Comparison of ENCODE assay signal across 18 mouse cellular contexts in genomic region chr11:26140024-26140423, GRCm38 (mm10).
"Had no signal": no experiment of that assay in that cellular context is flagged by ENCODE, and none has a peak within 500 bp of the region (broad histone marks: within the 10 kb centered on the region; RNA-seq: fewer than 3 reads in every experiment).

No protein-coding gene starts in this region.

- DNase-seq: kidney, adult 18-20 months; kidney, adult 9 months; kidney, postnatal 14 days; kidney, postnatal 4 days; lung, adult 2 months; lung, postnatal 4 days; retina, postnatal 1 day; right cerebral cortex, postnatal 25 days; thymus, adult 18-20 months; thymus, postnatal 36 days had no signal

- H3K4me1 ChIP-seq: liver, embryonic 12.5 days; liver, embryonic 15.5 days; midbrain, embryonic 15.5 days; neural tube, embryonic 13.5 days had no signal

- H3K36me3 ChIP-seq: liver, embryonic 12.5 days; liver, embryonic 15.5 days; midbrain, embryonic 15.5 days; neural tube, embryonic 13.5 days had no signal

- H3K9me3 ChIP-seq: liver, embryonic 12.5 days; liver, embryonic 15.5 days; midbrain, embryonic 15.5 days; neural tube, embryonic 13.5 days had no signal

- H3K4me3 ChIP-seq: liver, embryonic 12.5 days; liver, embryonic 15.5 days; midbrain, embryonic 15.5 days; myocyte; neural tube, embryonic 13.5 days had no signal

- H3K4me2 ChIP-seq: liver, embryonic 12.5 days; liver, embryonic 15.5 days; midbrain, embryonic 11.5 days; midbrain, embryonic 15.5 days; neural tube, embryonic 13.5 days had no signal

- H3K27ac ChIP-seq: liver, embryonic 12.5 days; liver, embryonic 15.5 days; midbrain, embryonic 15.5 days; neural tube, embryonic 13.5 days had no signal

- H3K27me3 ChIP-seq: liver, embryonic 12.5 days; liver, embryonic 15.5 days; midbrain, embryonic 15.5 days; neural tube, embryonic 13.5 days had no signal

- H3K9ac ChIP-seq: liver, embryonic 12.5 days; liver, embryonic 15.5 days; midbrain, embryonic 15.5 days; neural tube, embryonic 13.5 days had no signal

- ATAC-seq: inflammation-experienced regulatory T-cells, adult 6 months; intestine, embryonic 16.5 days; liver, embryonic 12.5 days; midbrain, embryonic 15.5 days had no signal
